Mouse (Mus musculus): ENCODE measurements around the gene Grn.

GRCm38 (mm10) chr11:102393238-102393634 is 36.9 kb upstream of the Grn start, which contains the start of gene Rundc3a:
- TF ChIP-seq RCOR1 (conservative IDR thresholded peaks at IDR 0.05; ENCODE audit: low read depth, low read length) (no peak), ZC3H11A (IDR thresholded peaks at IDR 0.05; ENCODE audit: low read depth, low read length) (no peak), POLR2A (IDR thresholded peaks at IDR 0.05; ENCODE audit: low read depth, low read length) (no peak)

Measured in CH12.LX (cell line).